Mouse (Mus musculus) lung, postnatal 25 days (tissue): ENCODE measurements around the gene Mfsd2a.

Experiments used
- DNase-seq: peaks from one replicate; pipeline ENCODE4 v3.0.0; 2022; ENCODE audit warnings: low spot score

Gene Mfsd2a

DNA sequence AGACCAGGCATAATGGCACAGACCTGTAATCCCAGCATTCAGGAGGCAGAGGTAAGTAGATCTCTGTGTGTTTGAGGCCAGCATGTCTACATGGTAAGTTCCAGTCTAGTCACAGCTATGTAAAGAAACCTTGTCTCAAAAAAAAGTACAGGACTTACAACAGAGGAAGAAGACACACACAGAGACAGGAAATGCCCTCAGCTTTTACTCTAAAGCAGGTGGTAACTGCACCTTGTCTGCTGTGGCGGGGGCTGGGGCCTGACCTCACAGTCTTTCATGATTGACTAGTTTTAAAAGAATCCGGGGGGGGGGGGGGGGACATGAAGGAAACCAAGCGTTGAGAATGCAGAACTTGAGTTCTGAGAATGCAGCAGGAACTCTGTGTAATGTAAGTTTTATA, 27.1 kb downstream of the Mfsd2a start:
- peak; percentile 43 for DNase-seq

DNA sequence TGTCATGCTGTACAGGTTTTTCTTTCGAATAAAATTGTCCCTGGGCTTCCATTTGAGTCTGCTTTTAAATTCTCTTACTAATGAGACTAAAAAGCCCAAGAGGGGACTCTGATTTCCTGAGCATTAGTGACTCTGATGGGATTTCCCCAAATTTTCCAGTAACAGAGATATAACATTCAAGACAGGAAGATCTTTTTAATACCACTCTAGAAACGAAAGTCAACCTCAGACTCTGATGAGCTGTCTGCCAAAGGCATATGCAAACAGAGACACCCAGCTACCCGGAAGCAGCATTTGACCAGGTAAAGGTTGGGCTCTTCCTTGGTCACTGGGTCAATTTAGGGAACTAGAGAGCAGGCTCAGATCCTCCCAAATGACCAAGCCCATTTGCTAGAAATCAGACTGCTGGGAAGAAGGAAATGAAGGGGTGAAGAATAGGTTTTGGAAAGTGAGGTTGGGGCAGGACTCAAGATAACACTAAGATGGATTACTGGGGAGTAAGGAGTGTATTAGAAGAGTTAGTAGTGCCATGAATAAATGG, 27.9 kb downstream of the Mfsd2a start:
- no peak for DNase-seq

DNA sequence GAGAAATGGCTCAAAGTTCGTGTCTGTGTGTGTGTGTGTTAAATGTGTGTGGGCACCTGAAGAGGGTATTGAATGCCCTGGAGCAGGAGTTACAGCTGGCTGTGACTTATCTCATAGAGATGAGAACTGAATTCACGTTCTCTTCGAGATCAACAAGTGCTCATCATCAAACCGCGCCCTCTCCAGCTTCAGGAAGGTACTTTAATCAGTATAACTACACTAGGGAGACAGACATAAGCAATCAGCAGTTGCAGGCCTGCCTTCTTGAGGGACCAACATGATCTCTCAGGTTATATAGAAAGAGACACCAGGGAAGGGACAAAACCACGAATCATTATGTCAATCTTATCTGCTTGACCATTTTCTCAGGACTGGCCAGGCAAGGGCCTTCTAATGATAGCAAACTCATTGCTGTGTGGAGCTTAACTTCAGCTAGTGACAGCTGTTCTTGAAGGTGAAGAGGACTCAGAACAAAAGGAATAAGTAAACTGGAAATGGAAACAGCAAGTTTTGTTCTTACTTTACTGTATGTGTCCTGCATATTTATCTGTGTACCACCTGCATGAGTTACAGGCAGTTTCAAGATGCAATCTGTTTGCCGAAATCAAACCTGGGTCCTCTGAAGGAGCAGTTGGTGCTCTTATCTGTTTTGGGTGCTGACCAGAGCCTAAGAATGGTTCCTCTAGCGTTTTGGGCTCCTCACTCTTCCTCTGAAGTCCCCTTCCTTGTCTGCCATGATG, 28.6 kb downstream of the Mfsd2a start:
- no peak for DNase-seq

DNA sequence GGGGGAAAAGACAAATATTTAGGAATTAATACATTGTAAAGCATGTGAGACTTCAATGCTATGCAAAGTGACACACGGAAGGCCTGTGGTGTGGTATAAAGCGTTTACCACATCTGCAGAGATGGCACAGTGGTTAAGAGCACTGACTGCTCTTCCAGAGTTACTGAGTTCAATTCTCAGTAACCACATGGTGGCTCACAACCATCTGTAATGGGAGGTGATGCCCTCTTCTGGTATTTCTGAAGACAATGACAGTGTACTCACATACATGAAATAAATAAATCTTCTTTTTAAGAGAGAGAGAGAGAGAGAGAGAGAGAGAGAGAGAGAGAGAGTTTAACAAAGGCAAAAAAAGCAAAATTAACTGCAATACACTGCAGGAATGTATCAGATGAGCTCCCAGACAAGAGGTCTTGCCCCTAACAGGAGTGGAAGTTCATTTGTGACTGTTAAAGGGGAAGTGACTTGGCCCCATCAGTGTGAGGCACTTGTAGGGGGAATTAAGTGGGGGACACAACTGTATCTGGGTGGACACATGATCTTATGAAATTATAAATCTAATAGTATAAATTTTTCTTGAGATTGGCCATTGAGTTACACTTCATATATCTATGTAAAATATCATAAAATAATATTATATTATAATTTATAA, 29.9 kb downstream of the Mfsd2a start:
- no peak for DNase-seq

DNA sequence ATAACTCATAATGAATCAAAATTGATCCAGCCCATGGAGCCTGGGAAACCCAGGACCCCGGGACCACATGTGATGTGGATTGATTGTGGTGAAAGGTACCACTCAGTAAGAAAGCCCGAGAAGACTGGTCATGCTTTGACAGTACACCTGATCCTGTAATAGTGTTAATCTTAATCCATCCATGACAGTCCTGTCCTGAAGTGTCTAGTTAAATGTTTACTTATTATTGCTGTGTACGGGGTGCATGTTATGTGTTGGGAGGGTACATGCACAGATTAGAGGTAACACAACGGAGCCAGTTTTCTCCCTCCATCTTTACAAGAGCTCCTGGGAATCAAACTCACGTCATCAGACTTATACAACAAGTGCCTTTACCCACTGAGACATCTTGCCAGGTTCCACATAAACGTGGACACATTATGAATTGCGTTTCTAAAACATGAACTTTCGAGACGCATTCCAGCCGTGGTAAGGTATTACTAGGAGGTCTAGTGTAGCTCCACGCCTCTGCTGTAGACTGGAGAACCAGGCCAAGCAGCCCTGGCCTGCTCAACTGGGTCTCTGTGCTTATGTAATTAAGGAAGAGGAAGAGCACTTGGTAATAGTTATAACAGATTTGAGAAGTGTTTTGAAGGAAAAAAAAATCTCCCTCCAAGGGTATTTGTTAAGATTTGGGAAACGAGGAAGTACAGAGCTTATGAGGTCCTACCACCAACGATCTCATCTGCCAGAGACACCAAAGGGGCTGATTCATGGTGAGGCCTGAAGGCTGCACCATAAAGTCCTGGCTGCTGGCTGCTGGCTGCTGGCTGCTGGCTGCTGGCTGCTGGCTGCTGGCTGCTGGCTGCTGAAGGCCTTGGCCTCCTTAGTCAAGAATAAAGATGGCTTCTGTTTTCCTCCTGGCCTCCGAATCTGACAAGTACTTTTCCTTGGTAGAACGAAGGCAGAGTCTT, 37.3 kb downstream of the Mfsd2a start:
- DNase-seq, result no peak

DNA sequence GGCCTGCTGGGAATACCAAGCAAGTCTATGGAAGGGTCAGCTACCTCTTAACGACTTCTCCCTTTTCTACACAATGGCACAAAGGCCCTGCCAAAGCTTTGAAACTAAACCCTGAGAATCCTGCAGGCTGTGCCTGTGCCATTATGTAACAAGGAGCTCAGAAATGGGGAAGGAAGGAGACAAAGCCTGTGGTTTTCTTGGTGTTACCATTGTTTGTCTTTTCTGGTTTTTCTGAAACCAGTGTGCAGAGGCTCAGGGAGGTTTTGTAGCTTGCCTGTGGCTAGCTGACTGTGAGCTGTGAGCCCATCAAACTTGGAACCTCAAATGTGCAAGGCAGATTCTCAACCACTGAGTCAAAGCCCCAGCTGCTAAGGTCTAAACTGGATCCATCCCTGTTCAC, 38.1 kb downstream of the Mfsd2a start:
- no peak for DNase-seq

DNA sequence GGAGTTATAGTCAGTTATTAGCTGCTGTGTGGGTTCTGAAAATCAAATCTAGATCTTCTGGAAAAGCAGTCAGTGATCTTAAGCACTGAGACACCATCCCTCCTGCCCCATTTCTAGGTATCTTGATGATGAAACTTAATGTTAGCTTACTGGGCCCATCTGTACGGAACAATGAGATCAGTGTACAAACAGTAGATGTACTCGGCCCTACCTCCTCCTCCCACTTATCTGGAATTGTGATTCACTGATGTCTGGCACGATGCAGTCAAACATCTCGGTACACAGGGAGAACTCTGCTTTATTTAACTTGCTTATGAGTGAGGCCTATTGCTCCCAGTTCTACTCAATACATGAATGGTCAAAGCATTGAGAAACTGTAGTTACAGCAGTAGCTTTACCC, 45.0 kb downstream of the Mfsd2a start:
- DNase-seq, result no peak

DNA sequence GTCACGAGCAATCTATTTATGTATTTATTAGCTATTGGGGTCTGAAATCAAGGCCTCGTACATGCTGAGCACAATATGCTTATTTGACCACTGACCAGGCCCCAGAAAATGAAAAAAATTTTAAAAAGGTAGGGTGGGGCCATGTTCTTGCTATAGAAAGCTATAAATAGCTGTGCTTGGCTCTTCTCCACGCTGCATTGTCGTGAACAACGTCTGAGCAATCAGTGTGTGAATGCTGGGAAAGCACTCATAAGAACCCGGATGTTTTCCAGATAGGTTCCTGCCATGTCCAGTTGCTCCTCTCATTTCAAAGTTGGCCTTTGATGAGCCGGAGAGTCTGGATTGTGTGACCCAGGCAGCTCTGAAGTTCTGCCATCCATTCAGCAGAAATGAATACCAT, 46.8 kb downstream of the Mfsd2a start:
- DNase-seq, result no peak

DNA sequence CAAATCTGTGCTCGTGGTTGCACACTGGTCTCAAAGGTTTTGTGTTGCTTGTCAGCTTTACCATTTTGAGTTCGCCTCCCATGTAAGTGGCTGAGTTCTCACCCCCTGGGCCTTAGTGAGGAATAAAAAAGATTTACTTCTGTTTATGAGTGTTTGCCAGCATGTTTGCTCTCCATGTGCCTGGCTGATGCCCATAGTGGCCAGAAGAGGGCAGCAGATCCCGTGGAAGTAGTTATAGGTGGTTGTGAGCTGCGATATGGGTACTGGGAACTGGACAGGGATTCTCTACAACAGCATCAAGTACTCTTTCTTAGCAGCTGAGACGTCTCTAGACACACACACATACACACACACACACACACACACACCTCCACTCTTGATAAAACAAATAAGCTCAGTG, 48.4 kb downstream of the Mfsd2a start:
- DNase-seq, result no peak

DNA sequence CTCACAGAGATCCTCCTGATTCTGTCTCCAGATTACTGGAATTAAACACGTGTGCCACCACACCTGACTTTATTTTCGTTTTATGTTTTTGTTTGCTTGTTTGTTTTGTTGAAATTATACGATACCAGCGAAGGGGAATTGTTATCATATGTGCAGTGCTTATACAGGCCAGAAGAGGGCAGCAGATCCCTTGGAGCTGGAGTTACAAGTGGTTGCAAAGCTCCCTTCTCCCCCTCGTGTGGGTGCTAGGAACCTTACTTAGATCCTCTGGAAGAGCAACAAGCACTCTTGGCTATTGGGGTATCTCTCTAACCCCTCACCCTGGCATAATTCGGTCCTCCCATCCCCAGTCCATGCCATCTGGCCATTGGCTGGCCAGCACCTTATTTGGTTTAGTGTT, 50.4 kb downstream of the Mfsd2a start:
- DNase-seq, result no peak

DNA sequence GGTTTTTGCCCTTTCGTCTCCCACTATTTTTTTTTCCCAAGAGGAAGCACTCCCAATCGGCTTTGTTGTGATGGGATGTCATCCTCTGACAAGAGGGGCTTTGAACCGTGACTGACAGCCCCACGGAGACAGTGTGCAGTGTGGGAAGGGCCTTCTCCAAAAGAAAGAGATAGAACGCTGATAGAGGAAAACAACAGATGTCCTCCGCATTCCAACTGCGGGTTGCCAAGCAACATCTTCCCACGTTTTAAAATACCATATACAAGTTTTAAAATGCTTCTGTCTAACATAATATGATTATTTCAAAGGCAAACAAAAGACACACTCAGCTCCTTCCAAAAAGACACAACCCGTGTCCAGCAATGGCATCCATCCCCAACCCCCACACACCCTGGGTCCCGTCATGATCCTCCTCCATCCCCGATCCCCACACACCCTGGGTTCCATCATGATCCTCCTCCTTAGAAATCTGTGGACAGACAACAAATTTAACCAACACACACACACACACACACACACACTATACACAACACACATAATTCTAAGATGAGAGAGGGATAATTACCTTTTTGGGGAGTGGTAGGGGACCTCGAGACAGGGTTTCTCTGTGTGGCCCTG, 51.3 kb downstream of the Mfsd2a start:
- DNase-seq, result no peak

DNA sequence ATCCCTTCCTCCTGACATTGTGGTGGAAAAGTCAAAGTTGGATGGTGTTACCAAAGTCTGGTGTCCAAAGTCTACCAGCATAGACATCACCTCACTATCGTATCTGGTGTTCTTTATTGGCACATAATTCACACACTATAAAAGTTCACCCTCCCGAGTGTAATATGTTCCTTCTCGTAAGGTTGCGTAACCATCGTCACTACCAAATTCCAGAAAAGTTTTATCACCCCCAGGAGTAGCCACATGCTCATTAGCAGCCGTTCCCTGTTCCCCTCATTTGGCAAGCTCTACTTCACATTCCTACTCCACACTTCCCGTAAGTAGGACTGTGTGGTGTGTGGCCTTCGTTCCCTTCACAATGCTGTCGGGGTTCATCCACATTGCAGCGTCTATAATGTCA, 55.6 kb downstream of the Mfsd2a start:
- no peak for DNase-seq

DNA sequence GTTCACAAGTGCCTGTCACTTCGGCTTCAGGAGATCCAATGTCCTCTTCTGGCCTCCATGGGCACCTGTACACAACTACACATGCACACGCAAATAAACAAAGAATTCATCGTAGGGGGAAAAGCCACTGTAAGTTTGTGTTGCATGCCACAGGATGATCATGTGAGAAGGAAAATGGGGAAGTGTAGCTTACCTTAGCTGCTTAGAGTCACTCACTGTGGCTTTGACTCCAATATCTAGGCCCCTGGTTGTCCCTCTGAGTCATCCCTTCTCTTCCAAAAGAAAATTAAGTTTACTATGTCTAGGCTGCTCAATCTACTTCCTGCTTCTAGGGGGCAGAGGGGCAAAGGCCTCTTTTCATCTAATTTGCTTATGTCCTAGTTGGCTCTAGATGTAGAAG, 57.3 kb downstream of the Mfsd2a start:
- DNase-seq, result no peak

DNA sequence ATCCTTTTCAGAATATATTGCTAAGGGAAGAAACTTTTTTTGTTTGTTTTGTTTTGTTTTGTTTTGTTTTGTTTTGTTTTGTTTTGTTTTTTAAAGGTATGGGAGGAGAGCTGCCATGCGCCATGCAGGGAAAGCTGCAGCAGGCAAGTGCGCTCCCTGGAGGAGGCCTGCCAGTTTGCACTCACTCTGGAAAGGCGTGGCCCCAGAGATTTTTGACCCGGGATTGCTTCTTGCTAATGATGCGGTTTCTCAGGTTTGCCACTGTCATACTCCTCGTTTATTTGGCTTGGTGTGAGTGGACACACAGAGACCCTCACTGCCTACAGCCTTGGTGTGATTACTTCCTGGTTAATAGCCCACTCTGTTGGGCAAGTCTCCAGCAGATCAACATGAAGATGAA, 58.8 kb downstream of the Mfsd2a start:
- DNase-seq, result no peak

DNA sequence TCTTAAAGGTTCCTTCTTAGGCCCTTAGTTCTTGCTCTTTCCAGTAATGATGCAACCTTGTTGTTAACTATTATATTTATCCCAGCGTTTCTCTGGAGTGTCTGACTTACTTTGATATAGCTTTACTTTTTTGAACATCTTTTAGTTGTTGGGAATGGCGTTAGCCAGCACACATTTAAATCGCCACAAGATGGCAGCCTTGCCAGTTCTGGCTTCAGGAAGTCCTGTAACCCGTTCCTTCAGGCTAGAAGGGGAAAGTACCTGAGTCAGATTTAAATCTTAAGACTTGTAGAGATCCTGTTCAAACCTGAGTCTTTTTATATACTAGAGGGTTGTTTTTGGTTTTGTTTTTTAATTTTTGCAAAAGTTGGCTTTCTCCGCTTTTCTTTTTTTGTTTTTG, 62.7 kb downstream of the Mfsd2a start:
- peak; percentile 69 for DNase-seq

DNA sequence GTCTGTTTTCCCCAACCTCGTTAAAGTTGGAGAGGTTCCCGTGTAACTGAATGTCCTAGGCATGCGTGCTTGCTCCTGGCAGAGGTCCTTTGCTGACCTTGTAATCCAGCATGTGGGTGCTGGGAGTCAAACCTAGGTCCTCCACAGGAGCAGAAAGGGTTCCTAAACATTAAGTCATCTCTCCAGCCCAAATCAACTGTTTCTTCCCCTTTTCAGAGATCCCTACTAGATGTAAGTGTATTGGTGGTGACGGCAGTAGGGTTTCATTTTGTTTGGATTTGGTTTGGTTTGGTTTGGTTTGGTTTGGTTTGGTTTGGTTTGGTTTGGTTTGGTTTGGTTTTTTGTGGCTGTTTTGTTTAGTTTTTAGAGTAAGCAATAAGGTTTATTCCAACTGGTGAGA, 63.2 kb downstream of the Mfsd2a start:
- DNase-seq, result no peak
